In the genomic region with DNA sequence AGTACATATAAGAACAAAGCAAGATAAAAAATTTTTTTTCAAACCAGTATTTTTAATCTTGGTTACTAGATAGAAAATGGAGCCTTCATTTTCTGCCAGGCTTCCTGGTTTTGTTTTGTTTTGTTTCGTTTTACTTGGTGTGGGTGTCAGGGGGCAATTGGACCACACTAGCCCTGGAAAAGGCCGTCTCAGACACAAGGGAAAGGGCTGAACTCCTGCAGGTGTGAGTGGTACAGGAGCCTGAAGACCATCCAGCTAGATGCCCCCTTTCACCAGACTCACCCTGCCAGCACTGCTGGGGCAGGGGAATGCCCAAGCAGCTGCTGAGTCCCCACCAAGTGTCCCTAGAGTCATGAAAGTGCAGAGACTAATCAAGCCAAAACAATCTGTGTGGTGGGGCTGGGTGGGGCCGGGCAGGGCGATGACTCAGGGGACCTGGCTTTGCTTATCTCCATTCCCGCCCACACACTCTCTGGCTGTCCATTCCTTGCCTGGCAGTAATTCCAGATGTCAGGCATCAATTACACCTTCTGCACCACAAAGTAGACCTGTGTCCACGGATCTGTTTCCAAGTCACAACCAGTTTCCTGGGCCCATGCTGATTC, we compare ENCODE assay signal across 12 mouse cellular contexts. TPM values are rescaled to one million over a fixed set of nuclear protein-coding genes. Genes with fewer than 3 reads are reported as not detected.
DNase-seq lines count a peak whose midpoint lies in the region; ATAC-seq lines count a peak whose summit lies in the region.
"Had no signal": no experiment of that assay in that cellular context is flagged by ENCODE, and none has a peak within 500 bp of the region (broad histone marks: within the 10 kb centered on the region; RNA-seq: fewer than 3 reads in every experiment).

No protein-coding gene starts in this region.

- peak overlapping the region; percentile 30; the same call in 1 of the 2 replicates for H3K4me3 ChIP-seq in liver, embryonic 15.5 days (replicated peaks)
- no peak overlapping the region for H3K4me3 ChIP-seq in forebrain, embryonic 14.5 days (ENCODE audit: low read depth, low read length)
- H3K4me3 ChIP-seq: embryonic facial prominence, embryonic 10.5 days had no signal

- peak overlapping the region; percentile 61 for H3K4me2 ChIP-seq in liver, embryonic 15.5 days
- H3K4me2 ChIP-seq in forebrain, embryonic 14.5 days (ENCODE audit: low read length): no peak overlapping the region
- H3K4me2 ChIP-seq: midbrain, embryonic 11.5 days had no signal

- no peaks in the 10 kb centered on the region for H3K9me3 ChIP-seq in liver, embryonic 15.5 days (replicated peaks)
- H3K9me3 ChIP-seq in forebrain, embryonic 14.5 days (replicated peaks; ENCODE audit: control insufficient read depth, low read length): no peaks in the 10 kb centered on the region
- H3K9me3 ChIP-seq: embryonic facial prominence, embryonic 10.5 days had no signal

- whole genome bisulfite sequencing in liver, embryonic 15.5 days (ENCODE audit: insufficient replicate concordance): 20% methylated on average over 6 of the region's 6 CpGs
- whole genome bisulfite sequencing in forebrain, embryonic 14.5 days: 70% methylated on average over 6 of the region's 6 CpGs

- ATAC-seq in liver, embryonic 15.5 days (ENCODE audit: insufficient read depth): peak; percentile 99
- no peak for ATAC-seq in forebrain, embryonic 14.5 days

- no peaks in the 10 kb centered on the region for H3K27me3 ChIP-seq in liver, embryonic 15.5 days
- no peaks in the 10 kb centered on the region for H3K27me3 ChIP-seq in forebrain, embryonic 14.5 days (replicated peaks; ENCODE audit: control insufficient read depth, insufficient read depth, low read length)

- peak; percentile 12 for DNase-seq in embryo, embryonic 10 days (ENCODE audit: low spot score)
- DNase-seq in embryo, embryonic 10.5 days (ENCODE audit: low spot score): no peak
- peak; percentile 89 for DNase-seq in 3T3-L1 (ENCODE audit: low read depth, low spot score)
- DNase-seq in c-Kit-positive CD71-positive TER-119-positive erythroid progenitor cells, embryonic 14.5 days (ENCODE audit: low spot score): peak; percentile 79
- DNase-seq in forebrain, embryonic 14.5 days (ENCODE audit: low spot score): no peak
- no peak for DNase-seq in kidney, adult 18-20 months
- no peak for DNase-seq in right cerebral cortex, postnatal 36 days (ENCODE audit: low spot score in 2 of 2)
- DNase-seq: gastrocnemius, postnatal 25 days; kidney, adult 11 months had no signal

- H3K4me1 ChIP-seq in liver, embryonic 15.5 days (replicated peaks): peaks cover 42% of the 10 kb centered on the region
- no peaks in the 10 kb centered on the region for H3K4me1 ChIP-seq in forebrain, embryonic 14.5 days (ENCODE audit: control insufficient read depth, insufficient read depth, low read length)

- 0 out of 2 replicates have a peak overlapping the region, but pooled peaks have one; percentile 20 for H3K9ac ChIP-seq in liver, embryonic 15.5 days
- H3K9ac ChIP-seq in forebrain, embryonic 14.5 days (ENCODE audit: low read length): no peak overlapping the region

- no peaks in the 10 kb centered on the region for H3K36me3 ChIP-seq in liver, embryonic 15.5 days (replicated peaks)
- H3K36me3 ChIP-seq in forebrain, embryonic 14.5 days (ENCODE audit: control insufficient read depth, insufficient read depth, low read length): no peaks in the 10 kb centered on the region
- H3K36me3 ChIP-seq: embryonic facial prominence, embryonic 10.5 days had no signal

- H3K27ac ChIP-seq in liver, embryonic 15.5 days (replicated peaks): peak overlapping the region; percentile 68
- H3K27ac ChIP-seq in forebrain, embryonic 14.5 days (ENCODE audit: low read depth, low read length): no peak overlapping the region
- H3K27ac ChIP-seq: embryonic facial prominence, embryonic 10.5 days had no signal

RNA-seq across cellular contexts. Expression of gene Efcab3, which starts 34.5 kb away (rescaled TPM):
- 0.30 TPM in 1 of 2 replicates, not detected in the other for polyA plus RNA-seq in liver, embryonic 15.5 days (2015; fragmentation: Nextera tagmentation; extraction: Ambion mirVana)
- polyA plus RNA-seq in forebrain, embryonic 14.5 days (2014; fragmentation: Nextera tagmentation; extraction: Ambion mirVana): not detected in 2 replicates
- polyA plus RNA-seq: embryonic facial prominence, embryonic 10.5 days; midbrain, embryonic 11.5 days had no signal

Comparison
In these comparisons a context has a peak if more than half of its experiments do, and no peak if none do; other contexts are left out.
1. DNase-seq: peak in embryo, embryonic 10 days (single experiment), 3T3-L1 (single experiment) and c-Kit-positive CD71-positive TER-119-positive erythroid progenitor cells, embryonic 14.5 days (single experiment); none in embryo, embryonic 10.5 days (single experiment), forebrain, embryonic 14.5 days (single experiment), kidney, adult 18-20 months (single experiment) and right cerebral cortex, postnatal 36 days (0 of 2).